Mouse (Mus musculus) bone marrow, adult 2 months (tissue): ENCODE results near the gene Anapc2. TPM values are rescaled to one million over a fixed set of nuclear protein-coding genes. Genes with fewer than 3 reads are reported as not detected.
A peak's percentile ranks its signal among the peaks of the same experiment; 100 is the strongest.
"Not testable (repeated sequence)": the region's sequence is repeated elsewhere in the genome, so short reads cannot be mapped to it uniquely, and the experiment has no call there.

ENCODE experiments used
- H3K27ac ChIP-seq: fragments of 200-500 bp; 2 replicates; pipeline ENCODE4 v1.5.1; 2012; ENCODE audit warnings: low read depth, mild to moderate bottlenecking, control low read depth, inconsistent platforms, low read length; ENCODE audit not compliant: control insufficient read depth, poor library complexity, insufficient read depth
- H3K4me1 ChIP-seq: fragments of 200-500 bp; 2 replicates; pipeline ENCODE4 v1.6.1; 2011; ENCODE audit warnings: low read length; ENCODE audit not compliant: control insufficient read depth, insufficient read depth
- H3K4me3 ChIP-seq: fragments of 200-500 bp; replicated peaks from 2 replicates; pipeline ENCODE3; 2011; ENCODE audit warnings: mild to moderate bottlenecking, low read depth, low read length, control low read depth; ENCODE audit not compliant: control insufficient read depth
- CTCF ChIP-seq: fragments of 200-500 bp; IDR thresholded peaks from 2 replicates; pipeline ENCODE4 v1.5.1; 2011; ENCODE audit warnings: low read length, control low read depth; ENCODE audit not compliant: control insufficient read depth, insufficient read depth
- POLR2A ChIP-seq: fragments of 200-500 bp; IDR thresholded peaks from 2 replicates; pipeline ENCODE4 v1.6.1; 2011; ENCODE audit warnings: low read depth, mild to moderate bottlenecking, control low read depth, low read length, borderline replicate concordance; ENCODE audit not compliant: control insufficient read depth
- WGBS: fragments of 180-500 bp; shearing (Covaris S2); methylation state at CpG from one replicate; pipeline ENCODE4 v1.1.7; 2018; 5-methylcytosine and 5-hydroxymethylcytosine counted together
- polyA plus RNA-seq: library from polyadenylated mRNA; stranded (reverse); fragments of >200 nt; gene quantifications from 2 replicates; pipeline ENCODE4 v1.2.4, GENCODE M21; 2011; ENCODE audit warnings: low replicate concordance; ENCODE audit not compliant: missing spikeins, insufficient read depth, insufficient read length

The Anapc2 gene
- polyA plus RNA-seq, 1 experiment = 34.3 TPM

DNA sequence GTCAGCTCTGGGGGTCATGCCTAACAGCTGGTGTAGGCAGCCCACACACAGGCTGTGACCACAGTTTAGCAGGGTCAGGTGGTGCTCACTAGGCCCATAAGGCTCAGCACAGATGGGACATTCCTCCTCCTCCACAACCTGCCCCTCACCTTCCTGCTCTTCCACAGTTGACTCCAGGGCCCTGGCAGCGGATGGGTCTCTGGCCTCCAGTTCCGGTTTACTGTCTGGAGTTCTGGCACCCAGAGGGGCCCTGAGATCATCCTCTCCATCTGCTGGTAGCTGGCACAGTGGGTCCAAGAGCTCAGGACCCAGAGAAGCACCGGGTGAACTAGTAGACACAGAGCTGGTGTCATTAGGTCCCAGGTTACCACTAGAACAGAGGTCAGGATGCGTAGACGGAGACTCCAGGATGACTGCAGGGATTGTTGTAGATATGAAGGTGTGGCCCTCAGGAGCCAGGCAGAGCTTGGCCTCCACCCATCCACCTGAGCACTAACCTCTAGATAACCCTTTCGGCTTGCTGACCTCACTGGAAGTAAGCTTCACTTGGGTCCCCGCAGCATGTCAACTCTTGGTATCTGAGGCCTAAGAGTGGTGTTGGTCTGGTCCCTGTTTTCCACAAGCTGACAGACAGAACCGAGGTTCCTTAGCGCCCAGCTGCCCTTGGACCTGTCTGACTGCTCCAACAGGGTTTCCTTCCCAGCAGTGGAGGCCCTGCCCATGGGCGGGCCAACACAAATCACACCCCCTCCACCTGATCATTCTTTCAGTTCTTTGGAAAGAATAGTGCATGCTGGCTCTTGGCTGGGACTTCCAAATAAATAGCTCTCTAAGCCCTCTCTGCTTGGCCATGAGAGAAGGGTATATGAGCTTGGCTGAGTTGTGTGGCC, 25.9 kb upstream of the Anapc2 start, which contains the start of gene AL732309.1:
Gene AL732309.1 (minus strand): TSS at position 681 of the 890 bp plus-strand sequence.
- H3K4me3 ChIP-seq = no peak within 1 kb of the TSS
- WGBS = 86% methylated on average over 10 of the region's 10 CpGs
- TF ChIP-seq CTCF = no peak
- no peak for TF ChIP-seq POLR2A

DNA sequence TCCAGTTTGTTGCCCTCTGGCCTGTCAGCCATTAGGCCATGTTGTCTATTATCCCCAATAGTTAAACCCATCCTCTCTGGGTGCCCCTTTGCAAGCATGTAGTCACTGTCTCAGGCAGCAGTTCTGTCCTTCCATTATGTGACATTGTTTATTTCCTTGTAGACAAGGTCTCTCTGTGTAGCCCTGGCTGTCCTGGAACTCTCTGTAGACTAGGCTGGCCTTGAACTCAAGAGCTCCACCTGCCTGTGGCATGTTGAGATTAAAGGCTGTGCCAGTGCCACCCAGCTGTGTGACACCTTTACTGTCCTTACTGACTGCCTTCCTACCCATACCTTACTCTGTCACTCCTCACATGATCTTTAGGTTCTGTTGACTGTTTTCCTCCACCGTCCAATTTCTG, 19.9 kb upstream of the Anapc2 start:
- WGBS = 85% methylated on average over 1 of the region's 1 CpGs
- no peaks in the 10 kb centered on the region for H3K4me1 ChIP-seq
- no peak overlapping the region for H3K27ac ChIP-seq
- TF ChIP-seq POLR2A = no peak
- peak; percentile 45; the same call in 1 of the 2 replicates for TF ChIP-seq CTCF
- no peak overlapping the region for H3K4me3 ChIP-seq

More for the DNA sequence above, 25.9 kb upstream of the Anapc2 start, which contains the start of gene AL732309.1:
- no peak within 1 kb of the TSS for H3K27ac ChIP-seq
- no peaks in the 10 kb centered on the region; the same call in 1 of the 2 replicates for H3K4me1 ChIP-seq

DNA sequence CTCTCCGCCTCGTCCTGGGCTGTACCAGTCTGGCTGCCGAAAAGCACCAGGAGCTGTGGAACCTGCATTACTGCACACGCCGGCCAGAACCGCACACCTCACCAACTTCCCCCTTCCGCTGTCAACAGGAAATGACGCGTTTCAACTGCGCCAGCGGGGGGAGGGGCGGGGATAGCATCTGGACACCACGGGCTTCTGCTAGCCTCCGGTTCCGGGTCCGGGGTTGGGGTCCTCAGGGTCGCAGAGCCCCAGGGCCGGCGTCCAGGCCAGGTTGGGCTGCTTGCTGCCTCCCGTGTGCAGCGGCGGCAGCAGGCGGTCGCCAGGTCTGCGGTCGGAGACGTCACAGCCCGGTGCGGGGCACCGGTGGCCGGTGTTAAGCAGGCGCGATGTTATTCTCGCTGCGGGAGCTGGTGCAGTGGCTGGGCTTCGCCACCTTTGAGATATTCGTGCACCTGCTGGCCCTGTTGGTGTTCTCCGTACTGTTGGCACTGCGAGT, 16.9 kb upstream of the Anapc2 start, which contains the start of gene Tmem203:
Gene Tmem203 (plus strand): TSS at position 156 of the 496 bp plus-strand sequence.
- Histone ChIP-seq H3K27ac (peak within 1 kb of the TSS; percentile 88), H3K4me1 (no peaks in the 10 kb centered on the region), H3K4me3 (peak within 1 kb of the TSS; percentile 93)
- peak; percentile 71; the same call in 1 of the 2 replicates for TF ChIP-seq POLR2A
- TF ChIP-seq CTCF = no peak
- WGBS = under 1% methylated on average over 39 of the region's 39 CpGs

DNA sequence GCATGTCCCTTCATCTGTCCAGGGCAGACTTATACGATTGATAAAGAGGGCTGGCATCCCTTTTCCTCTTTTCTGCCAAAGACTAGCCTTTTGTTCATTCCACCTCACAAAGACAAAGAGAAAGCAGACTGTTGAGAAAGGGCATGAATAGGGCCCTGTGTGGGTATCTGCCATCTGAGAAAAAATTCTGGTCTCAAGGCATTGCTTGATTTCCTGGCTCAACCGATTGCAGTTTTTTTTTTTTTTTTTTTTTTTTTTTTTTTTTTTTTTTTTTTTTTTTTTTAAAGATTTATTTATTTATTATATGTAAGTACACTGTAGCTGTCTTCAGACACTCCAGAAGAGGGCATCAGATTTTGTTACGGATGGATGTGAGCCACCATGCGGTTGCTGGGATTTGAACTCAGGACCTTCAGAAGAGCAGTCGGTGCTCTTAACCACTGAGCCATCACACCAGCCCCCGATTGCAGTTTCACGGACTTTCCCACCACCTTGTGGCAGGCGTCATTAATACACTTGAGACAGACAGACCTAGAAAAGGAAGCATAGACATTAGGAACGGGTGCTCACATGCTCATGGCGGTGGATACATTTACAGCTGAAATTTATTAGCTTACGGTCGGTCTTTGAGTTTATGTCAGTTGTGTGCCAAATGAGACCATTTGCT, 15.7 kb upstream of the Anapc2 start:
- TF ChIP-seq CTCF = 0 out of 2 replicates have a peak, but pooled peaks have one; percentile 27
- not testable (repeated sequence) for H3K4me1 ChIP-seq, H3K27ac ChIP-seq
- H3K4me3 ChIP-seq = peak overlapping the region; percentile 4
- WGBS = 21% methylated on average over 12 of the region's 12 CpGs

DNA sequence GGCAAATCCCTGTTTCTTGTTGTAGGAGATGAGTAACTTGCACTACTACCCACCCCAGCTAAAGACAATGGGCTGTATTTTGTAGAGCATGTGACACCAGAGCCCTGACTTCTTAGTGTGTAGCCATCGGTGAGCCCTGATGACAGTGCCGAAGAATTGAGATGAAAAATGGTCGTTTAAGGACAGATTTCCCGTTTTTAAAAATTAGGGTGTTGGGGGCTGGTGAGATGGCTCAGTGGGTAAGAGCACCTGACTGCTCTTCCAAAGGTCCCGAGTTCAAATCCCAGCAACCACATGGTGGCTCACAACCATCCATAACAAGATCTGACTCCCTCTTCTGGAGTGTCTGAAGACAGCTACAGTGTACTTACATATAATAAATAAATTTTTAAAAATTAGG, 15.0 kb upstream of the Anapc2 start:
- WGBS = 77% methylated on average over 5 of the region's 5 CpGs
- H3K4me1 ChIP-seq, H3K27ac ChIP-seq, H3K4me3 ChIP-seq: not testable (repeated sequence)

DNA sequence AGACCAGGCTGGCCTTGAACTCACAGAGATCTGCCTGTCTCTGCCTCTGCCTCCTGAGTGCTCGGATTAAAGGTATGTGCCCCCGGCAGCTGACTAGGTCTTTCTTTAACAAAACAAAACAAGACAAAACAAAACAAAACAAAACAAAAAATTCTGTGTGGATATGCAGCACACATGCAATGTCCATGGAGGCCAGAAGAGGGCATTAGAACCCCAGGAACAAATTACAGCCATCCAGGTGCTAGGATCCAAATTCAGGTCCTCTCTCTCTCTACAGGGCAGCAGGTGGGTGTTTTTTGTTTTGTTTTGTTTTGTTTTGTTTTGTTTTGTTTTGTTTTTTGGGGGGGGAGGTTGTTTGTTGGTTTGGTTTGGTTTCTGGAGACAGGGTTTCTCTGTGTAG, 13.4 kb upstream of the Anapc2 start:
- no peak overlapping the region for H3K27ac ChIP-seq
- H3K4me3 ChIP-seq = no peak overlapping the region
- 0 out of 2 replicates have a peak, but pooled peaks have one; percentile 10 for TF ChIP-seq CTCF
- TF ChIP-seq POLR2A = no peak
- H3K4me1 ChIP-seq = no peaks in the 10 kb centered on the region
- 58% methylated on average over 2 of the region's 2 CpGs for WGBS

DNA sequence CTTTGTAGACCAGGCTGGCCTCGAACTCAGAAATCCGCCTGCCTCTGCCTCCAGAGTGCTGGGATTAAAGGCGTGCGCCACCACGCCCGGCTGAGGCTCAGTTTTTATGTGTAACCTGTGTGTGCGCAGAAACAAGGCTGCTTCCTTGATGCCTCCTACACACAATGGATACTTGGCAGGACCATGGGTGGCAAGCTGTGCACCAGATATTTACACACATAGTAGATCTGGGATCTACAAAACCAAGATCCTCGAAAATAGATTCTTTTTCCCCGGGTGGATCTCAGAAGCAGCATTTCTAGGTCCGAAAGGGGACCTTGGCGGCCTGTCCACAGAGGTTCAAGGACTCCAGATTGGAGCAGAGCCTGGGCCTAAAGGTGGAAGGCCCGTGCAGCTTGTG, 10.4 kb upstream of the Anapc2 start:
- WGBS = 47% methylated on average over 12 of the region's 12 CpGs
- H3K4me1 ChIP-seq = peaks cover 2% of the 10 kb centered on the region
- peak overlapping the region; percentile 1; the same call in 1 of the 2 replicates for H3K27ac ChIP-seq

DNA sequence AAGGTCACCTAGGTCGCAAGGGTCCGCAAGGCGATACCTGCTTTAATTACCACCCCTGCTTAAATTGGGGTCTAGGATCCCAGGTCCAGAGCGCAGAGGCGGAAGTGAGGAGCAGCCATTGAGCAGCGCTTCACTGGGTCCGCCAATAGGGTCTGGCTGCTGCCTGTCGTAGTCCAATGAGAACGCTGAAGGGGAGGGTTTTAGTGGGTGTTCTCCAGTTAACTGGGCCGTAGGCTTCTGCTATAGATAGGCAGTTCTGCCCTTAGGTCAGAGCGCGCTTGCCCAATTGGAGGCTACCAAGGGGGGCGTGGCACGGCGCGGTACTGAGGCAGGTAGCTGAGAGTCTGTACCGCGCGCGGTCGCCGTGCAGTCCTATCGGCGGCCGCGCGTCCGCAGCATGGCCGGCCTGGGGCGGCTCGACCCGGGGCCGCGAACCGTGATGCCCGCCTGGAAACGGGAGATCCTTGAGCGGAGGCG, 9.9 kb upstream of the Anapc2 start, which contains the start of gene Tprn:
Gene Tprn (plus strand): TSS at position 328 of the 477 bp plus-strand sequence.
- TF ChIP-seq CTCF (no peak), POLR2A (peak; percentile 81; the same call in 1 of the 2 replicates)
- WGBS = under 1% methylated on average over 39 of the region's 39 CpGs
- H3K27ac ChIP-seq = peak within 1 kb of the TSS; percentile 77
- peak within 1 kb of the TSS; percentile 81 for H3K4me3 ChIP-seq
- peaks cover 2% of the 10 kb centered on the region for H3K4me1 ChIP-seq

More for the DNA sequence above, 10.4 kb upstream of the Anapc2 start:
- TF ChIP-seq CTCF = no peak
- no peak for TF ChIP-seq POLR2A
- peak overlapping the region; percentile 53 for H3K4me3 ChIP-seq
